Mouse (Mus musculus): ENCODE measurements at regions not wholly inside any gene's neighbourhood (a gene's known extent, or its start where the extent isn't known, plus 50 kb on each side); places are given as distances from the start of the nearest gene placed in this dataset.
A peak's percentile ranks its signal among the peaks of the same experiment; 100 is the strongest.

DNA sequence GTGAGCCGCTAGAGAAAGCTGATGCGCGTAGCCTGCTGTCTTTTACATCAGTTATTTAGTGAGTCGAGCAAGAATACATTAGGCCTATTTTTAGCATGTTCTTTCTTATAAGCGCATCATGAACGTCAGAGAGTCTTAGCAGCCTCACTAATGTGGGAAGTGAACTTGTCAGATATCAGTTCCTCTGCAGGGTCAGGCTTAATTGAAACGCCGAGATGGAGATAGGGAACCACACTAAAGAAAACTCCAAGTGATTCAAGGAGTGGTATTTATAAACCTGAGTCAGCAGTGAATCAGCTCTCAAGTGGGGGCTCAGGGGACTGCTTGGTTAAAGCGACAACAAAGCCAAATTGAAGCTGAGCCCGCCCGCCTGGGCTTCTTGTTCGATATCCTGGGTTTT lies 75.7 kb upstream of the Zc3h12c start:
- DNase-seq (ENCODE audit: low spot score in 2 of 2) = peak in 1 of 2 experiments; percentile 16

GRCm38 (mm10) chr9:52243032-52243431 lies 74.7 kb upstream of the Zc3h12c start:
- DNase-seq (ENCODE audit: low spot score in 2 of 2) = no peak

- DNase-seq (ENCODE audit: low spot score in 2 of 2) = no peak
Measured at GRCm38 (mm10) chr9:52241577-52241976, 73.2 kb upstream of the Zc3h12c start.

DNA sequence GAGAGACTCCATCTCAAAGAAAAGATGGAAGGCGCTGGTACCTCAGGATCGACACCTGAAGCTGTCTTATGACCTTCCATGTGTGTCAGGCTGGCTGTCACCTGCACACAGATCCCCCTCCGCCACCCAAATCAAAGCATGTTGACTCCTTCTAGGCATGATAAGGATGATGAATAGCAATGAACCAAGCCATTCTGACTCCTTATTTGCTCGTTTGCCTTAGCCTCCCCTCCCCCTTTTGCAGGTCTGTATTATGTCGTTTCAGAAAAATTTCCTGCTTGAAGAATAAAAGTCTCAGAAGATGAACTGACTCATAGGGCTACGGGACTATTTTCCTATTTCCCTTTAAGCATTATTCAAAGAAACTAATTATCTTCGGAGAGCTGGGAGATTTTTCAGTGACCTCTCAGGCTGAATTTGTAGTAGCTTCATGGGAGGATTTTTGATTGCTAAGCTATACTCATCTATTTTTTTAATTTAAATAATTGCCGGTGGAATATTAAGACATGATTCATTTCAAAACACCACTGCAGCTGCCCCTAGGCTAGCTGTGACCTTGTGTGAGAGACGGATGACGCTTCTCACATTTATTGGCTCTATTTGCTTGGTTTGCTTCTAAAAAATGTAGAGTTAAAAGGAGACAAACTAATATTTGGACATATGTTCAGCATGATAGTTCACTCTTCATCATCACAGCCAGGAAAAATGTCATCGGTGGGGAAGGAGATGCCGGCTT lies 72.4 kb upstream of the Zc3h12c start:
- DNase-seq (ENCODE audit: low spot score in 2 of 2) = no peak

DNA sequence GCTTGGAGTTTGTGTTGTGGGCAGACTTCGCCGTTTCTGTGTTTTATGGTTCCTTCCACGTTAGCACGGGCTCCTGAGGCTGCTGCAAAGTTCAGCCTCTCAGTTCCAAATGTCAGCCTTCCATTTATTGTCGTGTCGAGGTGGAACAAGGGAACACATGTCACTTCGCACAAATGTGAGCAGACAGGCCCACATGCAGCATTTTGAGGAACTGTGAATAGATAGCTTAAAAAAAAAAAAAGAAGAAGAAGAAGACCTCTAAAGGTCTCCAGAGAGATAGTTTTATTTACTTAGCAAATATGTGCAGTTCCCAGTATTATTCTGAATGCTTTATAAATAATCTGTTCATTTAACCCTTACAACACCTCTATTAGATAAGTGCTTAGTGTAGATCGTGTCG lies 66.4 kb upstream of the Zc3h12c start:
- no peak for DNase-seq (ENCODE audit: low spot score in 2 of 2)

DNA sequence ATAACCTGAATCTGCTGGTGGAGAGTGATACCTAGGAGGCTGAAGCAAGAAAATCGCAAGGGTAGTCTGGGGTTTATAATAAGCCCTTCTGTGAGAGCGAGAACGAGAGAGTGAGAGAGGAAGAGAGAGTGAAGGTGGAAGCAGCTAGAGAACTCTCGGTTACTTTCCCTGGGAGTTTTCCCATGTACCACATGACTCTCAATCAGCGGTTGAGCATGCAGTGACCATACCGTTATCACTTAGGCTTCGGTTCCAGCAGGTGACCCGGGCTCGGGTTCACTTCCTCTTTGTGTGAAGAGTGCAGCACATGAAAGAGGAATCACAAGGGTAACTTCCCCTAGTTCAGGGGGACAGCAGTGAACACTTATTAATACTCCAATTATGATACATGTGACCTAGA lies 61.2 kb upstream of the Zc3h12c start:
- no peak for DNase-seq (ENCODE audit: low spot score in 2 of 2)

- no peak for DNase-seq (ENCODE audit: low spot score in 2 of 2)
Measured at GRCm38 (mm10) chr9:52225646-52226045, 57.3 kb upstream of the Zc3h12c start.

GRCm38 (mm10) chr9:52223509-52224113 lies 55.2 kb upstream of the Zc3h12c start:
- DNase-seq (ENCODE audit: low spot score in 2 of 2) = peak in 1 of 2 experiments; percentile 21
